Mouse (Mus musculus) cortical plate, adult 2 months (tissue): ENCODE results near the gene Anapc1. TPM values are rescaled to one million over a fixed set of nuclear protein-coding genes. Genes with fewer than 3 reads are reported as not detected.

Source experiments
- H3K27ac ChIP-seq: fragments of 200-500 bp; 2 replicates; pipeline ENCODE4 v1.5.1; 2012; ENCODE audit warnings: low read length, control low read depth, inconsistent platforms; ENCODE audit not compliant: insufficient read depth
- H3K4me1 ChIP-seq: fragments of 200-500 bp; 2 replicates; pipeline ENCODE4 v1.6.1; 2011; ENCODE audit warnings: low read length; ENCODE audit not compliant: control insufficient read depth, insufficient read depth
- H3K4me3 ChIP-seq: fragments of 200-500 bp; 2 replicates; pipeline ENCODE4 v1.5.1; 2011; ENCODE audit warnings: mild to moderate bottlenecking, low read length, control low read depth; ENCODE audit not compliant: insufficient read depth
- CTCF ChIP-seq: fragments of 200-500 bp; IDR thresholded peaks from 2 replicates; pipeline ENCODE4 v1.5.1; 2011; ENCODE audit warnings: mild to moderate bottlenecking, control low read depth, low read length; ENCODE audit not compliant: insufficient read depth; ENCODE audit errors: extremely low read depth
- POLR2A ChIP-seq: fragments of 200-500 bp; IDR thresholded peaks from 2 replicates; pipeline ENCODE4 v1.6.1; 2011; ENCODE audit warnings: mild to moderate bottlenecking, low read length, control low read depth; ENCODE audit not compliant: insufficient read depth; ENCODE audit errors: extremely low read depth
- polyA plus RNA-seq: library from polyadenylated mRNA; depleted of rRNA; stranded (reverse); fragments of >200 nt; gene quantifications from 2 replicates; pipeline ENCODE4 v1.2.3, GENCODE M21; 2012

The Anapc1 gene
- polyA plus RNA-seq, 1 experiment, result 36.5 TPM

GRCm38 (mm10) chr2:128680661-128681060 is 6.5 kb downstream of the Anapc1 start:
- no peaks in the 10 kb centered on the region; the same call in 1 of the 2 replicates for H3K4me1 ChIP-seq
- H3K4me3 ChIP-seq, result no peak overlapping the region
- TF ChIP-seq CTCF (no peak), POLR2A (no peak)

GRCm38 (mm10) chr2:128620578-128620977 is 66.6 kb downstream of the Anapc1 start:
- Histone ChIP-seq H3K4me1 (no peaks in the 10 kb centered on the region), H3K27ac (no peak overlapping the region), H3K4me3 (no peak overlapping the region)
- TF ChIP-seq CTCF (no peak), POLR2A (no peak)

More at GRCm38 (mm10) chr2:128680661-128681060, 6.5 kb downstream of the Anapc1 start:
- no peak overlapping the region for H3K27ac ChIP-seq

DNA sequence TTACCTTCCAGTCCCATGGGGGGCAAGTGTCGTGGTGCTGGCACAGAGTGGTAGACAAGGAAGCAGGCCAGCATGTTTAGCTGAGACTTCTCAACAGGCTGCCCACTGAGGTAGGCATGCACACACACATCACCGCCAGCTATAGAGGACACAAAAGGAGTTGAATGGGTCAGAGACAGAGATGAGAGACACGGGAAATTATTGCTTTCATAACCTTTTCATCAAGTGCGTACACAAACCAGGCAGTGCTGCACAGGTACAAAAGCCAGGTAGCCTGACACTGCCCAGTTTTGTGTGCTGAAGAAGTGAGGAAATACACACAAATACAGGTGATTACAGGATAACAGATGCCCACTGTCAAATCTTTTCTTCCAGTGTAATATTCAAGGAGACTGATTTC is 71.8 kb downstream of the Anapc1 start:
- no peak for TF ChIP-seq POLR2A
- TF ChIP-seq CTCF, result no peak
- Histone ChIP-seq H3K4me3 (no peak overlapping the region), H3K4me1 (no peaks in the 10 kb centered on the region), H3K27ac (no peak overlapping the region)

GRCm38 (mm10) chr2:128613365-128613764 is 73.8 kb downstream of the Anapc1 start:
- Histone ChIP-seq H3K27ac (no peak overlapping the region), H3K4me1 (no peaks in the 10 kb centered on the region), H3K4me3 (no peak overlapping the region)
- TF ChIP-seq CTCF (no peak), POLR2A (no peak)

GRCm38 (mm10) chr2:128612275-128612674 is 74.9 kb downstream of the Anapc1 start:
- H3K27ac ChIP-seq, result no peak overlapping the region
- no peak for TF ChIP-seq POLR2A
- TF ChIP-seq CTCF, result no peak
- H3K4me1 ChIP-seq, result no peaks in the 10 kb centered on the region
- H3K4me3 ChIP-seq, result no peak overlapping the region

DNA sequence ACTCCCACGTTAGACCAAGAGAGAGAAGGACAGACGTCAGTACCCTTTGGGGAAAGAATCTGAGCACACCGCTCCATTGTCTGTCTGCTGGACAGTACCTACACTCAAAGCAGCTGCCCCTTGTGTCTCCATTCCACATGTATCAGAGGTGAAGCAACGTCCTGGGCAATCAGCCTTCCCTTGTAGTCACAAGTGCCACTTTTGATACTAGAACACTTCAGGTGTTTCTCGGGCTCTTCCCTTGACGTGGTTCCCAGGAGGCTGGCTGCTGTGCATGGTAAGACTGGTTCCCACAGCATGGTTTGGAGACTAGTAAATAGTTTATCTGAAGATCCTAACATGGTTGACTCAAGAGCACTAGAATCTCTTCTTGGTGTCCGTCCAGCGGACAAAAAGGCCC is 76.0 kb downstream of the Anapc1 start:
- Histone ChIP-seq H3K4me3 (no peak overlapping the region), H3K27ac (no peak overlapping the region), H3K4me1 (no peaks in the 10 kb centered on the region)
- TF ChIP-seq POLR2A (no peak), CTCF (no peak)

DNA sequence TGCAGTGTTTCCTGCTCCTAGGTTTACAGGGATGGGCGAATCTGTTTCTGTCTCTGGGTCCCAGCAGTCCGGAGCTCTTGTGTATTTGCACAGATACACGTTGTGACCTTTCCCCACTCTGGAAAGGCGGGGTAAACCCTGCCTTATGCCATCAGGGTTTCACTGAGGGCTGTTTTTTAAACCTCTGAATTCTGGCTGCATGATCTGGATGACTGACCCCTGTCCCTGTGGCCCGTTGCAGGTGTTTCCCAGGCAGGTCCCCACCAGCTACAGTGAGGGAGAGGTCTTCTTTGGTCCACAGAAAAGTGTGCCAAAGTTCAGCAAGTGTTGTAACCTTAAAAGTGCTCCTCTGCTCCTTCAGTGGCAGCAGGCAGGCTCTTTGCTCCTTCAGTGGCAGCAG is 77.9 kb downstream of the Anapc1 start:
- TF ChIP-seq POLR2A, result no peak
- no peak for TF ChIP-seq CTCF
- Histone ChIP-seq H3K27ac (no peak overlapping the region), H3K4me1 (no peaks in the 10 kb centered on the region), H3K4me3 (no peak overlapping the region)

GRCm38 (mm10) chr2:128601534-128601933 is 85.7 kb downstream of the Anapc1 start:
- Histone ChIP-seq H3K4me3 (no peak overlapping the region), H3K4me1 (no peaks in the 10 kb centered on the region; the same call in 1 of the 2 replicates), H3K27ac (no peak overlapping the region)
- TF ChIP-seq CTCF, result no peak
- no peak for TF ChIP-seq POLR2A

DNA sequence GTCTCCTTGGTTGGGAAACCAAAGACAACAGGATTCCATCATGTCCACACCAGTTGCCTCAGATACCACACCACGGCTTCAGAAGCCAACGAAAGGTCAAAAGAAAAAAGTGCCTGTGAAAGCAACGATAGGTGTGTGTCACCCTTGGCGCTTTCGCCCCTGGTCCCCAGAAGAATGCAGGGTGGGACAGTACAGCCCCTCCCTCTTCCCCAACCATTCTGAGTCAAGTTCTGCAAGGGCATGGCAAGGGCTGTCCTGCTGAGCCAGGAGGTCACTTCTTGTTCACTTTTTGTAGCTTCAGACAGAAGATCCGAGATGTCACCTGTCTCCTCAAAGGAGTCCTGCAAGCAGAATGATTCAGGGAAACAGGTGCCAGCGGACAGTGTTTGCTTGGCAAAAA is 94.9 kb downstream of the Anapc1 start:
- no peak overlapping the region for H3K27ac ChIP-seq
- H3K4me3 ChIP-seq, result no peak overlapping the region

DNA sequence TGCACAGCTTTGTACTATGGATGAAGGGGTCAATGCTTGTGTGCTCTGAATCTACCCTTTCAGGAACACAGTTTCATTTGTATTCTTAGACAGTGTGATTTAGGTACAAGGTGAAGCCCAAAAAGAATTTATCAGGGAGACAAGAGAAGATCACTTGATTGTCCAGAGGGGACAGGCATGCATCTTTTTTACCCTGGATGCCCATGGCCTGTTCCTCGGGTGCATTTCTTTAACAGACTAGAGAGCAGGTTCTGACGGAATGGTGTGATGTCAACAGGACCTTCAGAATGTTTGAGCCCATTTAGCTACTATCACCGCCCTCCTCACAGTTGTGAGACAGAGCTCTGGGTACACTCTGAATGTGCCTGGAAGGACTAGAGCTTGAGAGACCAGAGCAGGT is 96.3 kb downstream of the Anapc1 start, which contains the start of gene Spdye4c:
Gene Spdye4c, plus strand, starts transcription at position 301 of the 400 bp plus-strand sequence.
- no peak within 1 kb of the TSS for H3K4me3 ChIP-seq
- no peaks in the 10 kb centered on the region for H3K4me1 ChIP-seq
- H3K27ac ChIP-seq, result no peak within 1 kb of the TSS
- TF ChIP-seq POLR2A (no peak), CTCF (no peak)

More for the DNA sequence above, 94.9 kb downstream of the Anapc1 start:
- H3K4me1 ChIP-seq, result no peaks in the 10 kb centered on the region
- TF ChIP-seq POLR2A (no peak), CTCF (no peak)
